Mouse (Mus musculus) spleen, adult 2 months (tissue): Measurements from ENCODE around the gene Apol7b.
"Not testable (repeated sequence)": the region's sequence is repeated elsewhere in the genome, so short reads cannot be mapped to it uniquely, and the experiment has no call there.

Source experiments
- CTCF ChIP-seq: fragments of 200-500 bp; IDR thresholded peaks from 2 replicates; pipeline ENCODE4 v1.5.1; 2011; ENCODE audit warnings: mild to moderate bottlenecking, inconsistent platforms; ENCODE audit not compliant: insufficient read depth, insufficient read length, insufficient replicate concordance; ENCODE audit errors: extremely low read depth
- POLR2A ChIP-seq: fragments of 200-500 bp; IDR thresholded peaks from 2 replicates; pipeline ENCODE4 v1.6.1; 2011; ENCODE audit warnings: low read depth, low read length, inconsistent platforms

GRCm38 (mm10) chr15:77412695-77413094 lies 34.6 kb downstream of the Apol7b start:
- TF ChIP-seq POLR2A, CTCF: not testable (repeated sequence)
